Mouse (Mus musculus): ENCODE measurements around the gene Pdcd1lg2.

DNA sequence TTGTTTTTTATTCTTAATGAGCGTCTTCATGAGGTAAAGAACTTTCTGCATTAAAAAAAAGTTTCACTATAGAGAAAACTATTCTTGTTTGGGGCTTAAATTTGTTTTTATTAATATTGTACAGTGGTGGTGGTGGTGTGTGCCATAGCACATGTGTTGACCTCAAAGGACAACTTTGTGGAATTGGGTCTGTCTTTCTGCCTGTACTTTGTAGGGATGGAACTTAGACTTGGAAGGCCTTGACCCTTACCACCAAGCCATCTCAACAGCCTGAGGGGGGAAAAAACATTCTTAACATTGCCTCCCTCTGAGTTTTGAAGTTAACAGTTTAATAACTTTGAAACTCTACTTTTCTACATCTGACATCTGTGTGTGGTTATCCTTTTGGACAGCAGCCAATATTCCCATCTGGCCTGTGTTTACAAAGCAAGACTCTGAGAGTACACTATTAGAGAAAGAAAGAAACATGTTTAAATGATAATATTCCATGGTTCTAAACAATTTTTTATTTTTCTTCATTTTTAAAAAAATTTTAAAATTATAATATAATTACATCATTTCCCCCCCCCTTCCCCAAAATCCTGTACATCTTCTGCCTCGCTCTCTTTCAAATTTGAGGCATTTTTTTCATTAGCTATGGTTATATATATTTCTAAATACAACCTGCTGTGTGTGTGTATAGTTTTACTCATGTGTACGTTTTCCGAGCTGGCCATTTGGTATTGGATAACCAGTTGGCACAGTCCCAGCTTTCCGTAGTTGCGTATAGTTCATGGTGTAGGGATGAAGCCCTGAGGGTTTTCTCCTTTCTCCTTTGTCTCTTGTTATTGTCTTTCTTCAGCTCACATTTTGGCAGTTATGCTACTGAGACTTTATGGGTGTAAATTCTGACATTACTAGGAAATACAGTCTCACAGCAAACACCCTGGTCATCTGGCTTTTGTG lies 2.0 kb downstream of the Pdcd1lg2 start:
- TF ChIP-seq FLI1 (IDR thresholded peaks at IDR 0.05; ENCODE audit: low read length): no peak
- no peak for TF ChIP-seq GATA1 (IDR thresholded peaks at IDR 0.05; ENCODE audit: borderline replicate concordance, low read length)

All from megakaryocyte, embryonic 14.5 days (primary cell).